Mouse (Mus musculus): Measurements from ENCODE around the gene Sepsecs. TPM values are rescaled to one million over a fixed set of nuclear protein-coding genes. Genes with fewer than 3 reads are reported as not detected.

Sepsecs gene
- polyA plus RNA-seq, 1 experiment from 2014 or later: 8.0 TPM

GRCm38 (mm10) chr5:52674384-52675069 lies 5.0 kb upstream of the Sepsecs start:
- Histone ChIP-seq H3K4me2 (no peak overlapping the region), H3K4me1 (no peaks in the 10 kb centered on the region), H3K36me3 (replicated peaks) (no peaks in the 10 kb centered on the region), H3K27ac (no peak overlapping the region), H3K9ac (no peak overlapping the region), H3K27me3 (replicated peaks) (no peaks in the 10 kb centered on the region), H3K9me3 (no peaks in the 10 kb centered on the region), H3K4me3 (no peak overlapping the region)
- 42% methylated on average over 4 of the region's 4 CpGs for WGBS
- ATAC-seq (replicated peaks): no peak

- H3K4me2 ChIP-seq: no peak overlapping the region
- no peak for ATAC-seq (replicated peaks)
- no peak overlapping the region for H3K9ac ChIP-seq
- no peak overlapping the region for H3K27ac ChIP-seq
- H3K4me1 ChIP-seq: peaks cover 8% of the 10 kb centered on the region
- H3K27me3 ChIP-seq (replicated peaks): no peaks in the 10 kb centered on the region
- no peaks in the 10 kb centered on the region for H3K36me3 ChIP-seq (replicated peaks)
- no peak overlapping the region for H3K4me3 ChIP-seq
- H3K9me3 ChIP-seq: no peaks in the 10 kb centered on the region
- WGBS: 22% methylated on average over 9 of the region's 9 CpGs
Measured at GRCm38 (mm10) chr5:52673341-52673740, 3.8 kb upstream of the Sepsecs start.

GRCm38 (mm10) chr5:52670745-52671144 lies 1.2 kb upstream of the Sepsecs start:
- no peak overlapping the region for H3K4me3 ChIP-seq
- no peaks in the 10 kb centered on the region for H3K9me3 ChIP-seq
- H3K4me1 ChIP-seq: peaks cover 10% of the 10 kb centered on the region
- no peaks in the 10 kb centered on the region for H3K36me3 ChIP-seq (replicated peaks)
- no peak overlapping the region for H3K4me2 ChIP-seq
- no peak overlapping the region for H3K27ac ChIP-seq
- H3K9ac ChIP-seq: no peak overlapping the region
- 59% methylated on average over 3 of the region's 3 CpGs for WGBS
- ATAC-seq (replicated peaks): no peak
- H3K27me3 ChIP-seq (replicated peaks): no peaks in the 10 kb centered on the region

- ATAC-seq (replicated peaks): no peak
- WGBS: 87% methylated on average over 3 of the region's 3 CpGs
- Histone ChIP-seq H3K4me1 (peaks cover 10% of the 10 kb centered on the region), H3K27ac (no peak overlapping the region), H3K4me3 (no peak overlapping the region), H3K27me3 (replicated peaks) (no peaks in the 10 kb centered on the region), H3K9ac (no peak overlapping the region), H3K36me3 (replicated peaks) (peaks cover 10% of the 10 kb centered on the region), H3K9me3 (no peaks in the 10 kb centered on the region), H3K4me2 (no peak overlapping the region)
Measured at GRCm38 (mm10) chr5:52666766-52667165, 2.7 kb downstream of the Sepsecs start.

- no peak overlapping the region for H3K4me2 ChIP-seq
- H3K36me3 ChIP-seq (replicated peaks): peaks cover 14% of the 10 kb centered on the region; the same call in 1 of the 2 replicates
- H3K4me1 ChIP-seq: no peaks in the 10 kb centered on the region
- no peak for ATAC-seq (replicated peaks)
- H3K27me3 ChIP-seq (replicated peaks): no peaks in the 10 kb centered on the region
- WGBS: 86% methylated on average over 4 of the region's 4 CpGs
- H3K9ac ChIP-seq: no peak overlapping the region
- no peak overlapping the region for H3K27ac ChIP-seq
- no peak overlapping the region for H3K4me3 ChIP-seq
- no peaks in the 10 kb centered on the region for H3K9me3 ChIP-seq
Measured at GRCm38 (mm10) chr5:52657957-52658356, 11.6 kb downstream of the Sepsecs start.

GRCm38 (mm10) chr5:52657336-52657735 lies 12.2 kb downstream of the Sepsecs start:
- Histone ChIP-seq H3K4me1 (no peaks in the 10 kb centered on the region), H3K4me2 (no peak overlapping the region), H3K27ac (no peak overlapping the region), H3K27me3 (replicated peaks) (no peaks in the 10 kb centered on the region), H3K9me3 (no peaks in the 10 kb centered on the region), H3K4me3 (no peak overlapping the region), H3K36me3 (replicated peaks) (peaks cover 14% of the 10 kb centered on the region; the same call in 1 of the 2 replicates), H3K9ac (no peak overlapping the region)
- WGBS: 91% methylated on average over 5 of the region's 5 CpGs
- no peak for ATAC-seq (replicated peaks)

- H3K9ac ChIP-seq: no peak overlapping the region
- no peaks in the 10 kb centered on the region for H3K27me3 ChIP-seq (replicated peaks)
- ATAC-seq (replicated peaks): peak; percentile 50
Measured at GRCm38 (mm10) chr5:52655992-52656391, 13.5 kb downstream of the Sepsecs start.

GRCm38 (mm10) chr5:52654961-52655360 lies 14.5 kb downstream of the Sepsecs start:
- Histone ChIP-seq H3K9ac (no peak overlapping the region), H3K36me3 (replicated peaks) (peaks cover 11% of the 10 kb centered on the region; the same call in 1 of the 2 replicates), H3K27me3 (replicated peaks) (no peaks in the 10 kb centered on the region), H3K4me2 (no peak overlapping the region), H3K27ac (no peak overlapping the region), H3K4me1 (no peaks in the 10 kb centered on the region), H3K9me3 (no peaks in the 10 kb centered on the region), H3K4me3 (no peak overlapping the region)
- no peak for ATAC-seq (replicated peaks)
- WGBS: 95% methylated on average over 5 of the region's 5 CpGs

More at GRCm38 (mm10) chr5:52655992-52656391, 13.5 kb downstream of the Sepsecs start:
- Histone ChIP-seq H3K9me3 (no peaks in the 10 kb centered on the region), H3K4me3 (no peak overlapping the region), H3K36me3 (replicated peaks) (peaks cover 11% of the 10 kb centered on the region; the same call in 1 of the 2 replicates), H3K4me1 (no peaks in the 10 kb centered on the region), H3K4me2 (no peak overlapping the region), H3K27ac (no peak overlapping the region)
- WGBS: 72% methylated on average over 8 of the region's 8 CpGs

- H3K36me3 ChIP-seq (replicated peaks): peaks cover 11% of the 10 kb centered on the region; the same call in 1 of the 2 replicates
- no peak overlapping the region for H3K27ac ChIP-seq
- H3K4me3 ChIP-seq: no peak overlapping the region
- H3K9me3 ChIP-seq: no peaks in the 10 kb centered on the region
- no peaks in the 10 kb centered on the region for H3K4me1 ChIP-seq
- WGBS: 95% methylated on average over 7 of the region's 7 CpGs
- no peak for ATAC-seq (replicated peaks)
- H3K27me3 ChIP-seq (replicated peaks): no peaks in the 10 kb centered on the region
- no peak overlapping the region for H3K9ac ChIP-seq
- no peak overlapping the region for H3K4me2 ChIP-seq
Measured at GRCm38 (mm10) chr5:52652606-52653005, 16.9 kb downstream of the Sepsecs start.

GRCm38 (mm10) chr5:52652086-52652485 lies 17.4 kb downstream of the Sepsecs start:
- ATAC-seq (replicated peaks): no peak
- Histone ChIP-seq H3K27ac (no peak overlapping the region), H3K9ac (no peak overlapping the region), H3K27me3 (replicated peaks) (no peaks in the 10 kb centered on the region), H3K36me3 (replicated peaks) (peaks cover 12% of the 10 kb centered on the region; the same call in 1 of the 2 replicates), H3K4me3 (no peak overlapping the region), H3K4me1 (no peaks in the 10 kb centered on the region), H3K9me3 (no peaks in the 10 kb centered on the region), H3K4me2 (no peak overlapping the region)
- WGBS: 89% methylated on average over 1 of the region's 1 CpGs

- ATAC-seq (replicated peaks): no peak
- H3K36me3 ChIP-seq (replicated peaks): peaks cover 24% of the 10 kb centered on the region
- WGBS: 74% methylated on average over 9 of the region's 9 CpGs
Measured at GRCm38 (mm10) chr5:52643947-52644840, 25.3 kb downstream of the Sepsecs start.

GRCm38 (mm10) chr5:52641736-52642135 lies 27.8 kb downstream of the Sepsecs start:
- H3K36me3 ChIP-seq (replicated peaks): peaks cover 20% of the 10 kb centered on the region
- H3K4me1 ChIP-seq: no peaks in the 10 kb centered on the region
- no peaks in the 10 kb centered on the region for H3K9me3 ChIP-seq
- no peak overlapping the region for H3K4me3 ChIP-seq
- no peak overlapping the region for H3K9ac ChIP-seq
- H3K4me2 ChIP-seq: no peak overlapping the region
- ATAC-seq (replicated peaks): no peak
- no peaks in the 10 kb centered on the region for H3K27me3 ChIP-seq (replicated peaks)
- 94% methylated on average over 6 of the region's 6 CpGs for WGBS
- no peak overlapping the region for H3K27ac ChIP-seq

More at GRCm38 (mm10) chr5:52643947-52644840, 25.3 kb downstream of the Sepsecs start:
- Histone ChIP-seq H3K4me3 (no peak overlapping the region), H3K27me3 (replicated peaks) (no peaks in the 10 kb centered on the region), H3K4me2 (no peak overlapping the region), H3K27ac (no peak overlapping the region), H3K4me1 (no peaks in the 10 kb centered on the region), H3K9me3 (no peaks in the 10 kb centered on the region), H3K9ac (no peak overlapping the region)

Data from midbrain, embryonic 15.5 days (tissue).